Mouse (Mus musculus) left cerebral cortex, adult 11 months (tissue): ENCODE data around the gene A630076J17Rik.

Source experiments
- DNase-seq: peaks from one replicate; pipeline ENCODE4 v3.0.0; 2022; ENCODE audit warnings: low spot score

Gene A630076J17Rik

DNA sequence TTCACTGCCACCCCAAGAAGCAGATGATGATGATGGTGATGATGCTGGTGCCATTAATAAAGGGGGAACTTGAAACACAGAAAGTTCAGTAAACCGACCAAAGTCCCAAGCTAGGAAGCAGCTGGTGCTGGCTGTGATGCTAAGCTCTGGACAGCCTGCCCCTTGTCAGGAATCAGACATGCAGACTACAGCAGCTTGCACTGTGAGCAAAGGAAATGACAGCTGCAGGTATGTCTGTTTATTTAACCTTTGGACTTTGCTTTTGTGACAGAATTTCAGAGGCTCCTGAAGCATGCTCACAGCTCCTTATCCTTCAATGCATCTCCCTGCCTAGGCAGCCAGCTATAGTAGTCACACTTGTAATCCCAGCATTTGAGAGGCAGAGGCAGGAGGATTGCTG lies at the start of gene A630076J17Rik:
Gene A630076J17Rik, plus strand, starts transcription at position 88 of the 400 bp plus-strand sequence.
- DNase-seq, result no peak

DNA sequence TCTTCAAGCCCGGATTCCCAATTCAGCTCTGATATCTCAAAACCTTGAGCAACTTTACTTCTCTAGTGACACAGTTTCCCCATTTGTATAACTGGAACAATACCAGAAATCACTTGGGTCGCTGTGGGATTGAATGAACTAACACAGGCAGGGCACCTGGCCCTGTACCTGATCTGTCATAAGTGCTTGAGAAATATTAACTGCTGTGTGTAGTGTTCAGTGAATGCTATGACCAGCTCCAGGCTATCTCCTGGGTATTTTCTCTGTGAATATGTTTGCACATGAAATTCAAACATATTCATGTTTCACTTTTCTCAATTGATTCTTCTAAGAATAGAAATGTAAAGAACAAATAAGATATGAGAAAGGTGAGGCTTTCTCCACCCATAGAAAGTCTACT lies 49.6 kb upstream of the A630076J17Rik start:
- no peak for DNase-seq

DNA sequence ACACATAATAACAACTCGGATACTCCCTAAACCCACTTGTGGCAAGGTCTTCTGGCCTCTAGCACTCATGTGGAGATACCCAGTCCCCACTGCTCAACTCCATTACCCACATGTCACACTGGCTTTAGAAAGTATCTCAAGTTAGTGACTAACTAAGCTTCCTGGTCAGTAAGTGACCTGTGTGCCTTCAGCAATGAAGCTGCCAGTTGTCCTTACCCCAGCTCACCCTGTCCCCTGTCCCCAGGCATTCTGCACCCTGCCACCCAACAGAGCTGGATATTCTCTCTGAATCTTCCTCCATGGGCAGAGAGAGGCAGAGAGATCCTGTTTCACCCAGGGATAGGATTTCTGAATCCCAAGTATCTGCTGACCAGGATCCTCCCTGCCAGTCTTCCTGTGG lies 47.7 kb upstream of the A630076J17Rik start, which contains the start of gene Kcna10:
Gene Kcna10, plus strand, starts transcription at position 301 of the 400 bp plus-strand sequence.
- no peak for DNase-seq

DNA sequence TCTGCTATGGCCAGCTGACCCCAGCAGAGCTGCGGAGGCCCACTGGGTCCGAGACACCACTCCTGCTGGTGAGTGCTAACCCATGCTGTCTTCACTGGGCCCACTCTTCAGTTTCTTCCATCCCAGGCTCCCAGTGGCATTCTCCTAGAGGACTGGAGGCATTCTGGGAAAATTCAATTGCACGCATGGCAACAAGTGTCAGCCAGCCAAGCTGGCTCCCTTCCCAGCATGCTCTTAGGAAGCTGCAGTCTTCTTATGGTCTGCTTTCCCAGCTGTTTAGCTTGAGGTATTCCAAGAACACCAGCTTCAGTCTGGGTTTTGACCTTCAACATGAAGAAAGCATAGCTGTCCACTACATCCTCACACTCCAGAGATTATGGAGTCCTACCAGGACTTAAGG lies 47.2 kb upstream of the A630076J17Rik start:
- no peak for DNase-seq

DNA sequence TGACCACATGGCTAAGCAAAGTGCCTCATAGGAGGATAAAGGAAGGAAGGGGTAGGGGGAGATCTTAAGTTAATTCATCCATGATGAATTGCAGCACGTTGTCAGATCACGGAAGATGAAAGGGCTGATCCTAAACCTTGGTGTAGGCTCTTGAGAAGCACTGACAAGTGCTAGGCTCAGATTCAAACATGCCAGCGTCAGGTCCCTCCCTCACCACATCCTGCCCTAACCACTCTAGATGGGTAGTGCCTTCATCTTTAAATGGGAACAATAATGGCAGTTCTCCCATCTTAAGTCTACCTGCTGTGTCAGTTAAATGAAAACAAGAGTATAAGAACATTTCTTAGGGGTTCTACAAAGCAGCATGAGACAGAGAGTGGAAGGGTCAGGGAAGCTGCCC lies 44.8 kb upstream of the A630076J17Rik start:
- DNase-seq, result no peak

DNA sequence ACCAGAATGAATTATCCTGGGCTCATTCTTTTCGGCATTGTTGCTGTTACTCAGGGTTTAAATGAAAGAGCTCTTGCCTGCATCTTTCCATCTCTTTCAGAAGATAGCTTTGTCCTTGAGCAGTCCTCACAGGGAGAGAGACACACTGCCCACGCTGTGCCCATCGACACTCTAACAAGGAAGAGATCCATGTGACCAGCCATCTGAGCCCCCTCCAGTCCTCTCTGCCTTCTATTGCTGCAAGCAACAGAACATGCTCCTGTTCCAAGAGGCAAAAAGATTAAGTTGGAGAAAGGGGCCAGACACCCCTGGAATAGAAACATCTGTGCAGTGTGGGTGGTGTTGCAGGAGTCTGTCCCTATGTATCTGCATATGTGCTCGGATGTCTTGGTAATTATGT lies 43.4 kb upstream of the A630076J17Rik start:
- DNase-seq, result no peak

DNA sequence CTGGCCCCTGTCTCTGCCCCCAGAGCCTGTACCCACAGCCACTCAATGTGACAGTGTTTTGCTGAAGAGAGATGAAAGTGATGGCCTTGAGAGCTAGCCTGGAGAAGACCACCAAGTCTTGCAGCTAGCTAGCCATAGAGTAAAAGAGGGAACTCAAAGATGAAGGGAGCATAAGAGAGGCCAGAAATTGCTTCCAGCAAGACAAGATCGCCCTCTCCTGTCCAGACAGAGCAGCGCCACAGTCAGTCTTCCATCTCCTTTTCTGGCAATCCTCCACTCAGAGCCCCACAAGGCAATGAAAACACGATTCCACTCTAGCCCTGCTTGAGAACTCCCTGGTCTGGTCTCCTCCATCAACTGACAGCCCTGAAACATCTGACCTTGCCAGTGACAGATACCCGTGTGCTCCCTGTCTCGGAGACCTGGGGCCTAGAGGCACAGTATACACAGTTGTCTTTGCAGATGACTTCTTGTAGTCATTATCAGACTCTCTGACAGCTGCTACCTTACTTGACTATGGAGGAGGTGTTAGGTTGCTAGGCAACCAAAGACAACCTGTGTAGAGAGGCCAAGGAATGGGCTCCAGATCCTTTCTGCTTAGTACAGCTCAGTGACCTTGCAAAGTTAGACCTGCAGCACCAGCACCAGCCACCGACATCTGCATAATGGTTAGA lies 42.1 kb upstream of the A630076J17Rik start:
- peak; percentile 65 for DNase-seq

DNA sequence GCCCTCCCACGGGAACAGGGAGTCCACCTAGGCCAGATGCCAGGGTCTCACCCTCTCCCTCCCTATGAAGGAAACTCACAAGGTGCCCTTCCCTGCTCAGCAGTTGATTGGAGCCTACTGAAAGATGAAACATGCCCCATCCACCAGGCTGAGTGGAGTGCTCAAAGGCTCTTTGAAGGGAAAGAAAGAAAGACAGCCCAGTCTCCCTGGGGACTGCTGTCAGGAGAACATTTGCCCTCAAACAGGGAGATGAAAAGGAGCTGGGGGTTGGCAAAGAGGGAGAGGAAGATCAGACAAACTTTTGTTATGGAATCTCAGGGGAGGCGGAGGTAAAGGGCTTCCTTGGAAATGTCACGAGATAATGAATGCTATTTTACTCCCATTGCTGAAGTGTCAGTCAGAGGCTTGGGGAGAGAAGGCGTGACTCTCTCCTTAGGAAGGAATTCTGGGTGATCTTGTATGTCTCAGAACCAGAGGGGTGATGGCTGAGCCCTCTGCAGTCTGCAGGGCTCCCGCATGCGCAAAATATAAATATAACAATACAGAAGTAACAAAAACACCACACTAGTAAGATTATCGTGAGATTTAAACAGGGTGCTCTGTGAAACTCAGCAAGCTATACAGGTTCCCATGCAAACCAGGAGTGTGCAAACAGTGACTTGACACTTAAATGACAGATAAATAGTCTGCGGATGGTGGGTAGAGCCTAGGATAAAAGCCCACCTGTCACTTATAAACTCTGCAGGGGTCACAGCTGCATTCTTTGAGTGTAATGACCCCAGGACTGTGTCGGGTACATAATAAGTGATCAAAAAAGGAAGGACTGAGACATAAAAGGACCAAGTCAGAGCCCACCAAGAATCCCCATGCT lies 28.9 kb upstream of the A630076J17Rik start:
- DNase-seq, result no peak

DNA sequence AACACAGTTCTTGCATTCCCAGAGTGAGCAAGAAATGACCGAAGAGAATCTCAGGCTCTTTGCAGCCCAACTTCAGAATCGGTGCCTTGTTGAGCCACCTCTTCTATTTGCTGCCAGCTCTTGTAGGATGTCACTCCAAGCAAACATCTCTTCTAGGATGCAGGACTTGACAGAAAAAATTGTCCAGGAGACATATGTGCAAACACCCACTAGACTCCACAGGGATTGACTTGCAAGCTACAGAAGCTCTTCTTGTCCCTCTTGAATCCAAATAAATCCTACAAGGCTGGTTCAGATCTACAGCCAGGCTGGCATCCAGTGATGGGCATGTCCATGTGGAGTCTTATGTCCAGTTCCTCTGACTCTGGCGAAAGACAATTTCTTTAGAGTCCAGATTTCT lies 26.0 kb upstream of the A630076J17Rik start:
- DNase-seq, result no peak

DNA sequence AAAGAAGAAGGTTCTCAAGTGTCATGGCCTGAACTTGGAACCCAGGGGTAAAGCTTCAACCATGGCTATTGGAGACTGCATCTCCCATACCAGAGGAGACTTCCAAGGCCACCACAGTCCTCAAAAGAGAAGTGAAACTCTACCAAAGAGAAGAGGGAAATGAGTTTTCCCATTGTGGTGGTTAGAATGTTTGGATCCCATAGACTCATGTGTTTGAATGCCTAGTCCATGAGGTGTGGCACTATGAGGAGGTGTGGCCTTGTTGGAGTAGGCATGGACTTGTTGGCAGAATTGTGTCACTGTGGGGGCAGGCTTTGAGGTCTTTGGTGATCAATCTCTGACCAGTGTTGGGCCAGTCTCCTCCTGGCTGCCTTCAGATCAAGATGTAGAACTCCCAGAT lies 25.2 kb upstream of the A630076J17Rik start:
- no peak for DNase-seq

DNA sequence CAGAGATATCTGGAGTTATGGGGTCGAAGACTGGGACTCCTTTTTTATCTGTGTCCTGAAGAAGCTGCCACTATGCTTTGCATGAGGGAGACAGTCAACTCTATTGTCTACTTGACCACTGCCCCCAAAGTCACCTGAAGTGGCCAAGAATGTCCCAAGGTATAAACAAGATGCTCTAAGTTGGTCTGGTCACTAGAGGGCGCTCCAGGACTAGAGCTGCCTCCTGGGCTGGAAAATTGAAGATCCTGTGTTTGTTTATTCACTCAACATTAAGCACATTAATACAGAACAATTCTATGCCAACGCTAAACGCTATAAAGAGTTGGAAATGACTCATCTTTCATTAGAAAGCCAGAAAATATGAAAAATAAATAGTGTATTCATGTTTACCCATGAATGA lies 24.4 kb upstream of the A630076J17Rik start:
- peak; percentile 55 for DNase-seq

DNA sequence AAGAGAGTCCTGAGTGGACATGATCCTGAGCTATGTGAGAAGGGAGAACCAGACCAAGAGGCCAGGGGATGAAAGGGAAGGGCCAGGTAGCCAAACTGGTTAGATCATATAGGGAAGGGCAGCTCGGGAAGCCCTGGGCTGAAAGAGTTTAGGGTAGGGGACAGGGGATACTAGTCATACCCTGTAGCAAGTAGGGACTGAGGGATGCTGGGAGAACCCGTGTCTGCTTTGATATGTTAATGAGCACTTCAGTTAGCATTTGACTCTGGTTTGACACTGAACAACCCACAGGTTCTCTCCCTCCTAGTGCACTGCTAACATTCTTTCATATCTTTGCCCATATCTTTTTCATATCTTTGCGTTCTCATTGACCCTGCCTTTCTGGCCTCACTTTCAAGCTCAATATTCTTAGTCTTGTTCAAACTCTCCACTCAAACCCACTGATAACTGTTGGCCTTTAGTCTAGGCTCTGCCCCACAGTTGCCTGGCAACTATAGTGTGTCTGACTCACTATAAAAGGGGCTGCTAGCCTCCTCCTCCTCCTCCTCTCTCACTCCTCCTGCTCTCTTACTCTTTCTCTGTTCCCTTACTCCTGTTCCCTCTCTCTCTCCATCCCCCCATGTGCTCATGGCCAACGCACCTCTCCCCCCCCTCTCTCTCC lies 23.8 kb upstream of the A630076J17Rik start:
- no peak for DNase-seq

DNA sequence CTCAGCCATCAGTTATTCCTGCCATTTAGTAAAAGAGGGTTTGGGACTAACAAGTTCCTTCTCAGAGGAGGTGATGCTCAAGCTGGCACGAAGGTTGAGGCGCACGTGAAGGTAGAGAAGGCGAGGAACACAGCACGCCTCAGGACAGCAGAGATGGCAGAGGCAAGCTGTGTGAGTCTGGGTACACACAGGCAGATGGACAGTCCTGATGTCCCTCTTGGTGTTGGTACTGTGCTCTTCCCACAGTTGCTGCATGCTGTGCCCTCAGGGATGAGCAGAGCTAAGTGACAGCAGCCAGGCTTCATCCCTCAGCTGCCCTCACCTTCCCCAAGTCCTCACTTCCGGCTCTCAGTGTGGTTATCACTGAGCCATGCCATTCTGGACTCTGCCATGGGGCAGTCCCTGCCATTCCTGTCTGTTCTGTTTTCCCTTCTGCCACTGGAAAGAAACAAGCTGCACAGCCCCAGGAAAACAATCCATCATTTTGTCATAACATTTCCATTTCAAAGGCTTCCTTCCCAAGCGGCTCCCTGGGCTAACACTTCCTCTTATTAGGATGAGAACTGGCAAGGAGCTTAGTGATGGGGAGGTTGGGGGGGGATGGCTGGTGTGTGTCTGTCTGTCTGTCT lies 22.7 kb upstream of the A630076J17Rik start:
- no peak for DNase-seq

DNA sequence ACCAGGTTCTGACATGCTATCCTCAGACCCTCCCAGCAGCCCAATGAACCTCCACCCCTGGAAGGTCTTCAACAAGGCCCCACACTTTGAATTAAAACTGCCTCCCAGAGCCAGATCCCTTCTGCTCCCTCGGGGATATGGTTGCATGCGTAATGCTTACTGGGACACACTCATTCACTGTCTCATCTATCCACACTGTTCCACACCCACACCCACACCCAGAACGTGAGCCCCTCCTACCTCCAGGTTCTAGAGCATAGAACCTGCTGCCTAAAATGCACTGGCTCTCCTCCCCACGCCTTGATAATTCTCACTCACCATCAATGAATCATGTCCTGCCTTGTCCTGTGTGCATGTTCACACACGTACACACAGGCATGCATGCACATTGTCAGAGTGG lies 15.8 kb upstream of the A630076J17Rik start:
- DNase-seq, result no peak

DNA sequence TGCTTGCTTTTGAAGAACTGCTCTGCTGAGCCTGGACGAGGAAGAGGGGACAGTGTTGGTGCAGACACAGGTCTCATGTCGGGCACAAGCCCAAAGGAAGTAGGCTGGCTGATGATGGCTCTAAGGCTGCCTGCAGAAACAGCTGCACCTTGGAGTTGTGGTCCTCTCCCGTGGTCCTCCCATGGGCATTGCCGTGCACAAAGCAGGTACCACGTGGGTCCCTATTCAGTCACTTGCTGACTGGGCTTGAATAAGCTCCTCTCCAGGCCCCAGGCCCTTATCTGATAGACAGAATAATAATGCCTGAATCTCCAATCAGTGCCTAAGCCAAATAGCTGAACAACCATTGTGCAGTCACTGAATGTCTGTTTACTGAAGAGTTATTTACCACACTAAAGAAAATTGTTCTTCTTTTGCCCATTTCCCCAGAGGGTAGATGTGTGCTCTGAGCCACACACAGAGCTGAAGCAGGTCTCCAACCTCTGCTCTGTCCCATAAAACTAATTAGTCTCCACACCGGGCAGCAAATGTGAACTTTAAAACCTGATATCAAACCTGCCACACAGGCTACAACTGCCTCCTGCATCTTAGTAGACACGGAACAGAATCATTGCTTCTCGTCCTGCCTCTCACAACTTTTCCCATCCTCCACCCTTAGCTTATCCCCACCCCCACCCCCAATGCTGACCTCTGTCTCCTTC lies 13.9 kb upstream of the A630076J17Rik start:
- no peak for DNase-seq

DNA sequence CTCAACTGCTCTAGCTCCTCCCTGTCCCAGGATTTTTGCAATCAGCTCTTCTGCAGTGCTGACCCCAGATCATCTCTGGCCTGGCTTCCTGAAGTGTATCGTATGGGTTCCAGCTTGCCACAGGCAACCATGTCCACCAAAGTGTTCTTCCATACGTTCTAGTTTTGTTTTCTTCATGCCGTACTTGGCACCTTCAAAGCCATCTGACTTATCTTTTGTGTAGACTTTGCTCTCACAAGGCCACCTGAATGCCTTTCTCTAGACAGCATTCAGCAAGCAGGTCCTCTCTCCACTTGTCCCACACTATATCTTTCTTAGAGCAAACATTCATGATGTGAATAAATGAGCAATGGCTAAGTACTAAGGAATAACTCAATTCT lies 13.3 kb upstream of the A630076J17Rik start:
- no peak for DNase-seq

DNA sequence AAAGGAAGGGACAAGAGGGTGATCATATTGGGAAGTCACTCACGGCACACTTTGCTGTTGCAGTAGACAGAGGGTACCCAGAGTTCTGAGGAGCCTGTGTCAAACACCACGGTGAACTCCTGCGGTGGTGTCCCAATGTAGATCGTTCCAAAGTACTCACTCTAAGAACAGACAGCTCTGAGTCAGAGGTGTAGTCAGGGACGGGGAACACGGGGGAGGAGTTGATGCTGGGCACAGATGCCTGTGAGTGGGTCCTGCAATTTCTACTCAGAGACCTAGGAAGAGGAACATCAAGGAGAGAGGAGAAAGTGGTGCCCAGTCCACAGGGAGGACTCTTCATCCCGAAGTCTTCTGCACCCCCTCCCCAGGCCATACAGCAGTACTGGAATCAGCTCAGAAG lies 11.8 kb upstream of the A630076J17Rik start:
- DNase-seq, result no peak

DNA sequence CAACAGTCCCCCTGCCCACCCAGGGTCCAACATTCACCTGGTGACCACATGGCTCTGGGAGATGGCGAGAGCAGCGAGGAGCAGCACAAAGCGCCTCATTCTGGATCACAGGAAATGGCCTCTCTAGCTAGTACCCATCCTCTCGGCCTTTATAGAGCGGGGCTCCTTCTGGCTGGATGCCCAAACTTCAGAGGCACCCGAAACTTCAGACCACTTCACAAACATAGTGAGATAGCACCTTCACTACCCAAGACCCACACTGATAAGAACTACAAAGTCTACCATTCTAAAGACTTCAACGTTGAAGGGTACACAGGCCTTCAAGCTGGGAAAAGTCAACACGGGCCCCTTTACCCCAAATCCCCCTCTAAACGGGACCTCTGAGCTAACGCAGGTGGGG lies 8.8 kb upstream of the A630076J17Rik start, which contains the start of gene Cym:
Gene Cym, minus strand, starts transcription at position 125 of the 400 bp plus-strand sequence.
- DNase-seq, result no peak

DNA sequence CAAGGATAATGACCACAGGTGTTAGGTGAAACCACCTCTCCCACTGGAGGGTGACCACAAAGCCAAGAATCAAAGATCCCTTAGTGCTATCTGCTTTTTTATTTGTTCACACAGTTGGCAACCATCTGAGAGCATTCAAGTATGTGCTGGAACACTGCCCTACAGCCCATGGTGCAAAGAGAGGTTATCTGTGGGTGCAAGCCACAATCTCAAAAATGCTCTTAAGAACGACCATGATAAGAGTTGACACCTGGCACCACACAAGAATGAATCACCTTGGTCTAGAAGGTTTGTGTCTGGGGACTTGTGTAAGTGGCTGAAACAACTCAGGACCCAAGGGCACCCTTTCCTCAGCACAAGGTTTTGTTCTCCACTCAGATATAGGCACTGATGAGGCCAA lies 7.2 kb upstream of the A630076J17Rik start:
- no peak for DNase-seq

DNA sequence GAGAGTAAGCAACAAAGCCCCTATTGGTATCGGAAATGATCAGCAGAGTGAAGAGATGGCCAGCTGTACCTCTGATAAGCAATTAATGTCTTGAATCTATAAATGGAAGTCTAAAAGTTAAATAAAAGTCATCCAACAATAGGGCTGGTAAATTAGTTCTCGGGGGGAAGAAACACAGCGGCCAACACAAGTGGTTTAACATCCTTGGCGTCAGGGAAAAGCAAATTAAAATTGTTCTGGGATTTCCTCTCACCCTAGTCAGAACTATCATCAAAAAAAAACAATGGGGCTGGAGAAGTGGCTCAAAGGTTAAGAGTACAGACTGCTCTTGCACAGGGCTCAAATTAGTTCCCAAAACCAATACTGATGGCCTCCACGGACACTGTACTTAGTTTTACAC lies 4.6 kb upstream of the A630076J17Rik start:
- no peak for DNase-seq

DNA sequence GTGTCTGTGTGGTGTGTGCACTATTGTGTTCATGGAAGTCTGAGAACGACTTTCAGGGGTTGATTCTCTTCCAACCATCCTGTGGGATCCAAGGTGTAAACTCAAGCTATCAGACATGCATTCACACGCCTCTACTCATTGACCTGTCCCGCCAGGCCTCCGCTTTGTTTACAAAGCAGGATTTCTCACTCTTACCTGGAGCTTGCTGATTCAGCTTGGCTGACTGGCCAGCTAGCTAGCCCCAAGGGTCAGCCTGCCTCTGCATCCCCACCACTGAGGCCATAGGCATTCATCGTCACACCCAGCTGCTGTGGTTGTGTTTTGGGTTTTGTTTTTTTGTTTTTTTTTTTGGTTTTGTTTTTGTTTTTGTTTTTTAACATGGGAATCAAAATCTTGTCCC lies 1.2 kb upstream of the A630076J17Rik start:
- no peak for DNase-seq

DNA sequence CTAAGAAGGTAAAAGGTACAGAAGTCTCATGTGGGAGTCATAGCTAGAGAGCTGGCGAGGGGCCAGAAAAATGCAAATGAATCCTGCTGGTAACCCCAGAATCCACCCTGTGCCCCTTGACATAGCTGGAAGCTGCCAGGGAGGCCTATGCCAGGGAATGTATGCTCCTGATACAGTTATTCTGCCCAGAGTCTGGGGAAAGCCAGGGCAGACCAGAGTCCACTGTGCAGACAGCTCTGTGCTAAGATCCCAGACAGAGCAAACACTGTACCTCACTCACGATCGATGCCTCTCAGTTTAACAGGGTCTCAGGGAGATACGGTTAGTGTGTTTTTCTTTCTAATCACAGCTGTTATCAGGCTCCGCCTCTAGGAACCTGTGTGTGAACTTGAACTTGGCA lies 592 bp upstream of the A630076J17Rik start:
- DNase-seq, result no peak
